Comparison of ENCODE assay signal across 9 mouse cellular contexts in genomic region chr15:86236252-86236651, GRCm38 (mm10). TPM values are rescaled to one million over a fixed set of nuclear protein-coding genes. Genes with fewer than 3 reads are reported as not detected.
DNase-seq lines count a peak whose midpoint lies in the region; ATAC-seq and TF ChIP-seq lines count a peak whose summit lies in the region.
"Had no signal": no experiment of that assay in that cellular context is flagged by ENCODE, and none has a peak within 500 bp of the region (broad histone marks: within the 10 kb centered on the region; RNA-seq: fewer than 3 reads in every experiment).

No protein-coding gene starts in this region.

- no peak for TF ChIP-seq POLR2A in cerebellum, adult 2 months (IDR thresholded peaks at IDR 0.05; ENCODE audit: borderline replicate concordance, insufficient read depth, low read length)

- 24% methylated on average over 4 of the region's 4 CpGs for WGBS in liver, embryonic 12.5 days (ENCODE audit: insufficient replicate concordance)
- WGBS in cerebellum, adult 2 months: 47% methylated on average over 4 of the region's 4 CpGs

- peaks cover 25% of the 10 kb centered on the region for H3K36me3 ChIP-seq in liver, embryonic 12.5 days

- no peak overlapping the region for H3K4me3 ChIP-seq in liver, embryonic 12.5 days
- H3K4me3 ChIP-seq in cerebellum, adult 2 months (replicated peaks; ENCODE audit: insufficient read depth, low read depth, low read length): no peak overlapping the region

- DNase-seq in CD4-positive, CD25-positive, alpha-beta regulatory T cell, adult 2 months (ENCODE audit: low read depth, low spot score): peak; percentile 77
- peak; percentile 63 for DNase-seq in liver
- DNase-seq in cerebellum, adult 2 months: peak; percentile 69 to 74
- DNase-seq in lung, postnatal 25 days (ENCODE audit: low spot score): peak; percentile 38
- DNase-seq in spleen, postnatal 10 days (ENCODE audit: low spot score in 2 of 2): peak; percentile 39 to 80

- H3K4me1 ChIP-seq in liver, embryonic 12.5 days: peaks cover 5% of the 10 kb centered on the region; the same call in 1 of the 2 replicates
- peaks cover 34% of the 10 kb centered on the region for H3K4me1 ChIP-seq in cerebellum, adult 2 months (ENCODE audit: control insufficient read depth, insufficient read depth, low read length)

- H3K9me3 ChIP-seq in liver, embryonic 12.5 days (replicated peaks): no peaks in the 10 kb centered on the region

- TF ChIP-seq CTCF in cerebellum, adult 2 months (IDR thresholded peaks at IDR 0.05; ENCODE audit: borderline replicate concordance, insufficient read depth, low read depth, low read length): peak; percentile 78

- H3K27me3 ChIP-seq in liver, embryonic 12.5 days (replicated peaks): no peaks in the 10 kb centered on the region
- H3K27me3 ChIP-seq in cerebellum, adult 2 months (ENCODE audit: control insufficient read depth, insufficient read depth, low read length): no peaks in the 10 kb centered on the region

- no peak for ATAC-seq in CD4-positive, CD25-positive, alpha-beta regulatory T cell, adult 4 months
- ATAC-seq in liver, embryonic 12.5 days: no peak
- ATAC-seq in granulocyte monocyte progenitor cell, adult 5-6 weeks (replicated peaks; ENCODE audit: poor library complexity, severe bottlenecking): peak; percentile 60

- H3K9ac ChIP-seq in liver, embryonic 12.5 days: no peak overlapping the region

- no peak overlapping the region for H3K27ac ChIP-seq in liver, embryonic 12.5 days
- H3K27ac ChIP-seq in cerebellum, adult 2 months (ENCODE audit: insufficient read depth, low read length): no peak overlapping the region
- H3K27ac ChIP-seq: macrophage had no signal

- no peak overlapping the region for H3K4me2 ChIP-seq in liver, embryonic 12.5 days

RNA-seq across cellular contexts. Expression of gene Tbc1d22a, which starts 22.0 kb away (rescaled TPM):
- 10 to 100 TPM in 1 of 2 experiments, 1 to 10 TPM in 1; 8.4 to 16.2 TPM for polyA plus RNA-seq in CD4-positive, CD25-positive, alpha-beta regulatory T cell, adult 4 months (2017; shearing (Covaris generic))
- polyA plus RNA-seq in liver, embryonic 12.5 days (2016; fragmentation: Nextera tagmentation; extraction: Ambion mirVana): 8.8 and 9.2 TPM in 2 replicates
- polyA plus RNA-seq in cerebellum, adult 2 months (2012; rRNA removed): 23.0 and 23.3 TPM in 2 replicates
- total RNA-seq in granulocyte monocyte progenitor cell, adult 5-6 weeks (2014; fragmentation: Nextera tagmentation): 18.6 and 18.8 TPM in 2 replicates
- 26.5 and 46.7 TPM in 2 replicates for total RNA-seq in granulocyte monocyte progenitor cell, adult 5-6 weeks (2017)

RNA-seq across cellular contexts. Expression of gene Cerk, which starts 50.3 kb away (rescaled TPM):
- polyA plus RNA-seq in CD4-positive, CD25-positive, alpha-beta regulatory T cell, adult 4 months (2017; shearing (Covaris generic)): 1 to 10 TPM; 5.1 to 6.1 TPM
- polyA plus RNA-seq in liver, embryonic 12.5 days (2016; fragmentation: Nextera tagmentation; extraction: Ambion mirVana): 5.7 and 5.9 TPM in 2 replicates
- 152 and 159 TPM in 2 replicates for polyA plus RNA-seq in cerebellum, adult 2 months (2012; rRNA removed)
- total RNA-seq in granulocyte monocyte progenitor cell, adult 5-6 weeks (2014; fragmentation: Nextera tagmentation): 26.3 and 29.8 TPM in 2 replicates
- 41.4 and 47.9 TPM in 2 replicates for total RNA-seq in granulocyte monocyte progenitor cell, adult 5-6 weeks (2017)

Comparison
In these comparisons a context has a peak if more than half of its experiments do, and no peak if none do; other contexts are left out.
1. RNA of gene Cerk, which starts 50.3 kb away (polyA plus RNA-seq): 152 to 159 TPM in cerebellum, adult 2 months; 5.1 to 6.1 TPM in CD4-positive, CD25-positive, alpha-beta regulatory T cell, adult 4 months and 5.7 to 5.9 TPM in liver, embryonic 12.5 days; every median in the first group is over 10 times any median in the second.
2. Peak in every context shown above with its lines, with median percentiles within 50 percentile points of each other: DNase-seq.